Mouse (Mus musculus): Measurements from ENCODE around the gene Adcy2. TPM values are rescaled to one million over a fixed set of nuclear protein-coding genes. Genes with fewer than 3 reads are reported as not detected.

The Adcy2 gene
- total and polyA plus RNA-seq, 3 experiments: not detected

- Histone ChIP-seq H3K4me3 (replicated peaks in 1 of 3; ENCODE audit: low read depth in 2 of 3, low read length in 2 of 3, poor library complexity in 1 of 3) (no peak overlapping the region), H3K4me1 (ENCODE audit: control insufficient read depth in 1 of 2, insufficient read depth in 2 of 2) (no peaks in the 10 kb centered on the region), H3K9ac (ENCODE audit: insufficient read depth, low read depth) (no peak overlapping the region), H3K79me2 (replicated peaks; ENCODE audit: control insufficient read depth, extremely low read depth, insufficient read depth, poor library complexity, severe bottlenecking) (no peaks in the 10 kb centered on the region), H3K9me3 (replicated peaks; ENCODE audit: low read length) (peaks cover 57% of the 10 kb centered on the region), H3K27ac (ENCODE audit: insufficient read depth, low read depth) (no peak overlapping the region), H3K4me2 (ENCODE audit: insufficient read depth, low read depth, poor library complexity, severe bottlenecking) (no peak overlapping the region), H3K36me3 (replicated peaks in 1 of 2; ENCODE audit: control insufficient read depth in 1 of 2, insufficient read depth in 1 of 2, low read length in 1 of 2) (no peaks in the 10 kb centered on the region), H3K27me3 (replicated peaks) (no peaks in the 10 kb centered on the region)
- TF ChIP-seq ZMIZ1 (IDR thresholded peaks at IDR 0.05; ENCODE audit: low read depth, low read length) (no peak), CTCF (conservative IDR thresholded peaks at IDR 0.05 in 1 of 2, IDR thresholded peaks at IDR 0.05 in 1 of 2; ENCODE audit: low read depth in 2 of 2, low read length in 2 of 2) (no peak), RCOR1 (conservative IDR thresholded peaks at IDR 0.05; ENCODE audit: low read depth, low read length) (no peak), MYC (IDR thresholded peaks at IDR 0.05; ENCODE audit: low read depth, low read length) (no peak), POLR2AphosphoS2 (IDR thresholded peaks at IDR 0.05; ENCODE audit: low read depth, low read length) (no peak), USF2 (conservative IDR thresholded peaks at IDR 0.05; ENCODE audit: low read depth, low read length) (no peak)
- dilution Hi-C loops (cut with MboI; ENCODE audit: extremely low pct_ligation_motif_present, extremely low pct_unique_long_range_greater_than_20kb, low sequenced_read_pairs): no loop called here
- no peak for DNase-seq (ENCODE audit: extremely low read depth)
- in situ Hi-C loops (cut with MboI; ENCODE audit: low pct_ligation_motif_present, low pct_unique_long_range_greater_than_20kb, low sequenced_read_pairs): no loop called here
Observed at GRCm38 (mm10) chr13:68984000-68984399, 15.3 kb downstream of the Adcy2 start.

GRCm38 (mm10) chr13:68981048-68981447 is 18.3 kb downstream of the Adcy2 start:
- dilution Hi-C loops (cut with MboI; ENCODE audit: extremely low pct_ligation_motif_present, extremely low pct_unique_long_range_greater_than_20kb, low sequenced_read_pairs) (no loop called here), in situ Hi-C loops (cut with MboI; ENCODE audit: low pct_ligation_motif_present, low pct_unique_long_range_greater_than_20kb, low sequenced_read_pairs) (no loop called here)
- no peaks in the 10 kb centered on the region for H3K36me3 ChIP-seq (replicated peaks in 1 of 2; ENCODE audit: control insufficient read depth in 1 of 2, insufficient read depth in 1 of 2, low read length in 1 of 2)
- H3K9me3 ChIP-seq (replicated peaks; ENCODE audit: low read length): peaks cover 59% of the 10 kb centered on the region
- no peak overlapping the region for H3K4me2 ChIP-seq (ENCODE audit: insufficient read depth, low read depth, poor library complexity, severe bottlenecking)
- no peak for DNase-seq (ENCODE audit: extremely low read depth)
- H3K4me3 ChIP-seq (replicated peaks in 1 of 3; ENCODE audit: low read depth in 2 of 3, low read length in 2 of 3, poor library complexity in 1 of 3): no peak overlapping the region
- TF ChIP-seq PAX5 (IDR thresholded peaks at IDR 0.05; ENCODE audit: low read length) (no peak), JUN (IDR thresholded peaks at IDR 0.05; ENCODE audit: insufficient read depth, low read depth, low read length) (no peak), POLR2AphosphoS2 (IDR thresholded peaks at IDR 0.05; ENCODE audit: low read depth, low read length) (no peak), MXI1 (IDR thresholded peaks at IDR 0.05; ENCODE audit: low read depth, low read length) (no peak), RCOR1 (conservative IDR thresholded peaks at IDR 0.05; ENCODE audit: low read depth, low read length) (no peak), CHD2 (IDR thresholded peaks at IDR 0.05; ENCODE audit: low read length) (no peak), ZKSCAN1 (IDR thresholded peaks at IDR 0.05; ENCODE audit: borderline replicate concordance, low read depth, low read length) (no peak), RAD21 (IDR thresholded peaks at IDR 0.05; ENCODE audit: low read depth, low read length) (no peak)
- H3K79me2 ChIP-seq (replicated peaks; ENCODE audit: control insufficient read depth, extremely low read depth, insufficient read depth, poor library complexity, severe bottlenecking): no peaks in the 10 kb centered on the region
- no peak overlapping the region for H3K27ac ChIP-seq (ENCODE audit: insufficient read depth, low read depth)
- no peak overlapping the region for H3K9ac ChIP-seq (ENCODE audit: insufficient read depth, low read depth)
- no peaks in the 10 kb centered on the region for H3K27me3 ChIP-seq (replicated peaks)
- H3K4me1 ChIP-seq (ENCODE audit: control insufficient read depth in 1 of 2, insufficient read depth in 2 of 2): no peaks in the 10 kb centered on the region

GRCm38 (mm10) chr13:68973143-68973542 is 26.2 kb downstream of the Adcy2 start:
- in situ Hi-C loops (cut with MboI; ENCODE audit: low pct_ligation_motif_present, low pct_unique_long_range_greater_than_20kb, low sequenced_read_pairs): no loop called here

More at GRCm38 (mm10) chr13:68973143-68973542, 26.2 kb downstream of the Adcy2 start:
- Histone ChIP-seq H3K4me2 (ENCODE audit: insufficient read depth, low read depth, poor library complexity, severe bottlenecking) (no peak overlapping the region), H3K27me3 (replicated peaks) (no peaks in the 10 kb centered on the region), H3K27ac (ENCODE audit: insufficient read depth, low read depth) (no peak overlapping the region), H3K36me3 (replicated peaks in 1 of 2; ENCODE audit: control insufficient read depth in 1 of 2, insufficient read depth in 1 of 2, low read length in 1 of 2) (no peaks in the 10 kb centered on the region), H3K4me1 (ENCODE audit: control insufficient read depth in 1 of 2, insufficient read depth in 2 of 2) (no peaks in the 10 kb centered on the region), H3K4me3 (replicated peaks in 1 of 3; ENCODE audit: low read depth in 2 of 3, low read length in 2 of 3, poor library complexity in 1 of 3) (no peak overlapping the region), H3K9me3 (replicated peaks; ENCODE audit: low read length) (peaks cover 84% of the 10 kb centered on the region), H3K79me2 (replicated peaks; ENCODE audit: control insufficient read depth, extremely low read depth, insufficient read depth, poor library complexity, severe bottlenecking) (no peaks in the 10 kb centered on the region), H3K9ac (ENCODE audit: insufficient read depth, low read depth) (no peak overlapping the region)
- TF ChIP-seq JUND (conservative IDR thresholded peaks at IDR 0.05; ENCODE audit: low read depth, low read length): no peak
- TF ChIP-seq HCFC1 (IDR thresholded peaks at IDR 0.05; ENCODE audit: low read depth, low read length): no peak
- no peak for TF ChIP-seq CHD1 (IDR thresholded peaks at IDR 0.05; ENCODE audit: low read depth, low read length)
- no peak for TF ChIP-seq CHD2 (IDR thresholded peaks at IDR 0.05; ENCODE audit: low read length)
- no peak for TF ChIP-seq MAFK (IDR thresholded peaks at IDR 0.05; ENCODE audit: insufficient replicate concordance, low read length)
- TF ChIP-seq IRF4 (IDR thresholded peaks at IDR 0.05; ENCODE audit: low read depth, low read length): no peak
- no peak for TF ChIP-seq TBP (conservative IDR thresholded peaks at IDR 0.05; ENCODE audit: low read depth, low read length)
- TF ChIP-seq SMC3 (IDR thresholded peaks at IDR 0.05; ENCODE audit: low read depth, low read length): no peak
- TF ChIP-seq POLR2A (IDR thresholded peaks at IDR 0.05; ENCODE audit: low read depth, low read length): no peak
- no peak for TF ChIP-seq JUN (IDR thresholded peaks at IDR 0.05; ENCODE audit: insufficient read depth, low read depth, low read length)
- no peak for TF ChIP-seq ZMIZ1 (IDR thresholded peaks at IDR 0.05; ENCODE audit: low read depth, low read length)
- no peak for TF ChIP-seq NELFE (IDR thresholded peaks at IDR 0.05; ENCODE audit: low read depth, low read length)
- no peak for DNase-seq (ENCODE audit: extremely low read depth)
- dilution Hi-C loops (cut with MboI; ENCODE audit: extremely low pct_ligation_motif_present, extremely low pct_unique_long_range_greater_than_20kb, low sequenced_read_pairs): no loop called here
